Mouse (Mus musculus): ENCODE data around the gene Dnah7a.

- TF ChIP-seq CTCF (IDR thresholded peaks at IDR 0.05; ENCODE audit: low read depth): no peak
- no peak for TF ChIP-seq EP300 (IDR thresholded peaks at IDR 0.05; ENCODE audit: low read depth)
These were observed 322.4 kb downstream of the Dnah7a start for GRCm38 (mm10) chr1:53384085-53384688.
